Mouse (Mus musculus) adrenal gland, postnatal 4 days (tissue): ENCODE measurements around the gene Creg2. TPM values are rescaled to one million over a fixed set of nuclear protein-coding genes. Genes with fewer than 3 reads are reported as not detected.
"Not testable (repeated sequence)": the region's sequence is repeated elsewhere in the genome, so short reads cannot be mapped to it uniquely, and the experiment has no call there.

Source experiments
- DNase-seq, 2 experiments: peaks; one replicate each; pipeline ENCODE4 v3.0.0; 2021 to 2022; ENCODE audit warnings: low spot score in 2 of 2, mixed read lengths in 2 of 2
- total RNA-seq, 2 experiments: library from RNA; stranded (reverse); gene quantifications; 2 replicates each; pipeline ENCODE4 v1.2.3; 2021

The Creg2 gene
- total RNA-seq, 2 experiments from 2014 or later: 0.56 to 0.98 TPM

GRCm38 (mm10) chr1:39654901-39655300 lies 3.6 kb upstream of the Creg2 start:
- not testable (repeated sequence) for DNase-seq

GRCm38 (mm10) chr1:39653028-39653427 lies 1.8 kb upstream of the Creg2 start:
- DNase-seq: no peak

GRCm38 (mm10) chr1:39650435-39651240 lies 636 bp downstream of the Creg2 start:
- DNase-seq: peak; percentile 31 to 41

- no peak for DNase-seq
Observed at GRCm38 (mm10) chr1:39649691-39650434, 1.4 kb downstream of the Creg2 start.

- DNase-seq: no peak
Observed at GRCm38 (mm10) chr1:39648584-39648983, 2.7 kb downstream of the Creg2 start.

GRCm38 (mm10) chr1:39645905-39646759 lies 5.1 kb downstream of the Creg2 start:
- DNase-seq: no peak

GRCm38 (mm10) chr1:39644333-39644732 lies 6.9 kb downstream of the Creg2 start:
- no peak for DNase-seq

- DNase-seq: no peak
Observed at GRCm38 (mm10) chr1:39641667-39642066, 9.6 kb downstream of the Creg2 start.

GRCm38 (mm10) chr1:39637139-39637538 lies 14.1 kb downstream of the Creg2 start:
- DNase-seq: no peak

- no peak for DNase-seq
Observed at GRCm38 (mm10) chr1:39636660-39637059, 14.6 kb downstream of the Creg2 start.

GRCm38 (mm10) chr1:39636196-39636595 lies 15.1 kb downstream of the Creg2 start:
- DNase-seq: no peak

GRCm38 (mm10) chr1:39628606-39629005 lies 22.7 kb downstream of the Creg2 start:
- DNase-seq: no peak

- no peak for DNase-seq
Observed at GRCm38 (mm10) chr1:39625491-39625890, 25.8 kb downstream of the Creg2 start.

GRCm38 (mm10) chr1:39623729-39624128 lies 27.5 kb downstream of the Creg2 start:
- no peak for DNase-seq

- no peak for DNase-seq
Observed at GRCm38 (mm10) chr1:39623106-39623505, 28.2 kb downstream of the Creg2 start.

- DNase-seq: no peak
Observed at GRCm38 (mm10) chr1:39618524-39618923, 32.8 kb downstream of the Creg2 start.

- DNase-seq: no peak
Observed at GRCm38 (mm10) chr1:39615526-39615925, 35.7 kb downstream of the Creg2 start.

- peak in 1 of 2 experiments; percentile 17 for DNase-seq
Observed at GRCm38 (mm10) chr1:39614462-39615279, 36.6 kb downstream of the Creg2 start.

- no peak for DNase-seq
Observed at GRCm38 (mm10) chr1:39613061-39613460, 38.2 kb downstream of the Creg2 start.

GRCm38 (mm10) chr1:39612491-39612890 lies 38.8 kb downstream of the Creg2 start:
- DNase-seq: no peak

GRCm38 (mm10) chr1:39608534-39608933 lies 42.7 kb downstream of the Creg2 start:
- no peak for DNase-seq
